Mouse (Mus musculus) stomach, embryonic 15.5 days (tissue): ENCODE measurements at regions not wholly inside any gene's neighbourhood (a gene's known extent, or its start where the extent isn't known, plus 50 kb on each side); places are given as distances from the start of the nearest gene placed in this dataset.

Source experiments
- ATAC-seq: fragments of 200-750 bp; cut with Nextera tagmentation; 2 replicates; pipeline ENCODE4 v1.8.0; 2017; ENCODE audit warnings: low read depth, moderate number of reproducible peaks, moderate TSS enrichment; ENCODE audit not compliant: insufficient read depth, low FRiP score
- H3K27ac ChIP-seq: fragments of 300-500 bp; sonication (generic); 2 replicates; pipeline ENCODE4 v1.5.1; 2015; ENCODE audit warnings: mild to moderate bottlenecking, inconsistent platforms
- H3K27me3 ChIP-seq: fragments of 300-500 bp; sonication (generic); replicated peaks from 2 replicates; pipeline ENCODE4 v1.6.1; 2015; ENCODE audit warnings: inconsistent platforms
- H3K36me3 ChIP-seq: fragments of 300-500 bp; sonication (generic); 2 replicates; pipeline ENCODE4 v1.6.1; 2015; ENCODE audit warnings: inconsistent platforms
- H3K4me1 ChIP-seq: fragments of 300-500 bp; sonication (generic); 2 replicates; pipeline ENCODE4 v1.6.1; 2015; ENCODE audit warnings: inconsistent platforms
- H3K4me2 ChIP-seq: fragments of 300-500 bp; sonication (generic); 2 replicates; pipeline ENCODE4 v1.6.1; 2015; ENCODE audit warnings: mild to moderate bottlenecking, inconsistent platforms
- H3K4me3 ChIP-seq: fragments of 300-500 bp; sonication (generic); replicated peaks from 2 replicates; pipeline ENCODE4 v1.5.1; 2015; ENCODE audit warnings: inconsistent platforms
- H3K9ac ChIP-seq: fragments of 300-500 bp; sonication (generic); 2 replicates; pipeline ENCODE4 v1.6.1; 2015; ENCODE audit warnings: inconsistent platforms
- H3K9me3 ChIP-seq: fragments of 300-500 bp; sonication (generic); 2 replicates; pipeline ENCODE4 v1.6.1; 2016; ENCODE audit warnings: inconsistent platforms
- WGBS: fragments of 180-500 bp; shearing (Covaris S2); methylation state at CpG from one replicate; pipeline ENCODE4 v1.1.7; 2015; 5-methylcytosine and 5-hydroxymethylcytosine counted together
- microRNA counts: library from miRNA; unstranded; fragments of <30 nt; microRNA quantifications from one replicate; lab custom pipeline; 2016
- microRNA-seq: library from miRNA; unstranded; fragments of <30 nt; microRNA quantifications from one replicate; pipeline ENCODE4, GENCODE M21; 2016

- no peak overlapping the region for H3K9ac ChIP-seq
- H3K9me3 ChIP-seq = no peaks in the 10 kb centered on the region
- H3K27me3 ChIP-seq = no peaks in the 10 kb centered on the region; the same call in 1 of the 2 replicates
- no peak overlapping the region for H3K4me3 ChIP-seq
- H3K4me1 ChIP-seq = no peaks in the 10 kb centered on the region
- no peak for ATAC-seq
- H3K36me3 ChIP-seq = no peaks in the 10 kb centered on the region
- no peak overlapping the region for H3K27ac ChIP-seq
- H3K4me2 ChIP-seq = no peak overlapping the region
- 0% methylated on average over 1 of the region's 1 CpGs for WGBS
Measured at GRCm38 (mm10) chr1:193440512-193440911, 70.4 kb upstream of the Camk1g start.

GRCm38 (mm10) chr1:193434281-193434680 is 64.2 kb upstream of the Camk1g start:
- no peaks in the 10 kb centered on the region; the same call in 1 of the 2 replicates for H3K27me3 ChIP-seq
- no peak overlapping the region for H3K9ac ChIP-seq
- no peaks in the 10 kb centered on the region for H3K9me3 ChIP-seq
- no peaks in the 10 kb centered on the region for H3K36me3 ChIP-seq
- ATAC-seq = no peak
- H3K4me2 ChIP-seq = no peak overlapping the region
- no peaks in the 10 kb centered on the region for H3K4me1 ChIP-seq
- no peak overlapping the region for H3K27ac ChIP-seq
- H3K4me3 ChIP-seq = no peak overlapping the region
- 78% methylated on average over 4 of the region's 4 CpGs for WGBS

GRCm38 (mm10) chr1:193433493-193434021 is 63.5 kb upstream of the Camk1g start:
- no peak for ATAC-seq
- no peaks in the 10 kb centered on the region for H3K27me3 ChIP-seq
- H3K36me3 ChIP-seq = no peaks in the 10 kb centered on the region
- WGBS = 38% methylated on average over 7 of the region's 7 CpGs
- no peak overlapping the region for H3K4me3 ChIP-seq
- no peak overlapping the region for H3K27ac ChIP-seq
- no peaks in the 10 kb centered on the region for H3K4me1 ChIP-seq
- no peak overlapping the region for H3K4me2 ChIP-seq
- H3K9me3 ChIP-seq = no peaks in the 10 kb centered on the region
- no peak overlapping the region for H3K9ac ChIP-seq

GRCm38 (mm10) chr1:193430231-193430630 is 60.1 kb upstream of the Camk1g start:
- Histone ChIP-seq H3K36me3 (no peaks in the 10 kb centered on the region), H3K9ac (no peak overlapping the region), H3K4me3 (no peak overlapping the region), H3K27ac (no peak overlapping the region), H3K27me3 (no peaks in the 10 kb centered on the region), H3K4me2 (no peak overlapping the region), H3K4me1 (no peaks in the 10 kb centered on the region), H3K9me3 (no peaks in the 10 kb centered on the region)
- WGBS = 61% methylated on average over 8 of the region's 8 CpGs
- no peak for ATAC-seq

- no peak overlapping the region for H3K9ac ChIP-seq
- H3K27me3 ChIP-seq = no peaks in the 10 kb centered on the region
- H3K9me3 ChIP-seq = no peaks in the 10 kb centered on the region
- H3K4me2 ChIP-seq = 0 out of 2 replicates have a peak overlapping the region, but pooled peaks have one; percentile 19
- peak overlapping the region; percentile 87 for H3K27ac ChIP-seq
- H3K36me3 ChIP-seq = no peaks in the 10 kb centered on the region
- peak; percentile 82 for ATAC-seq
- H3K4me3 ChIP-seq = no peak overlapping the region
- peaks cover 8% of the 10 kb centered on the region for H3K4me1 ChIP-seq
- 41% methylated on average over 8 of the region's 8 CpGs for WGBS
Measured at GRCm38 (mm10) chr1:193423653-193424075, 53.6 kb upstream of the Camk1g start.

GRCm38 (mm10) chr1:193422886-193423285 is 52.8 kb upstream of the Camk1g start:
- no peak overlapping the region for H3K4me3 ChIP-seq
- peak overlapping the region; percentile 87 for H3K27ac ChIP-seq
- no peaks in the 10 kb centered on the region for H3K36me3 ChIP-seq
- H3K9me3 ChIP-seq = no peaks in the 10 kb centered on the region
- 55% methylated on average over 1 of the region's 1 CpGs for WGBS
- no peaks in the 10 kb centered on the region for H3K27me3 ChIP-seq
- ATAC-seq = peak; percentile 70
- H3K4me2 ChIP-seq = no peak overlapping the region
- no peak overlapping the region for H3K9ac ChIP-seq
- peaks cover 14% of the 10 kb centered on the region for H3K4me1 ChIP-seq

- Histone ChIP-seq H3K27ac (no peak overlapping the region), H3K4me1 (peaks cover 14% of the 10 kb centered on the region), H3K4me2 (no peak overlapping the region), H3K4me3 (no peak overlapping the region), H3K9me3 (no peaks in the 10 kb centered on the region), H3K27me3 (no peaks in the 10 kb centered on the region), H3K36me3 (no peaks in the 10 kb centered on the region), H3K9ac (no peak overlapping the region)
- WGBS = 97% methylated on average over 1 of the region's 1 CpGs
- ATAC-seq = no peak
Measured at GRCm38 (mm10) chr1:193421820-193422219, 51.7 kb upstream of the Camk1g start.

- ATAC-seq = no peak
- Histone ChIP-seq H3K9ac (no peak overlapping the region), H3K4me2 (no peak overlapping the region), H3K36me3 (no peaks in the 10 kb centered on the region), H3K27ac (no peak overlapping the region), H3K4me1 (peaks cover 14% of the 10 kb centered on the region), H3K27me3 (no peaks in the 10 kb centered on the region), H3K9me3 (no peaks in the 10 kb centered on the region), H3K4me3 (no peak overlapping the region)
Measured at GRCm38 (mm10) chr1:193421414-193421813, 51.3 kb upstream of the Camk1g start.

MicroRNAs in the stretch of these regions (microRNA counts, 519-probe panel; counts per million panel counts)
- 4,475 counts per million, percentile 98 among the panel's probes with 10 or more counts for microRNA mmu-miR-205 (lab: Ali Mortazavi, UCI)

Small RNAs in the stretch of these regions (microRNA-seq; reads per million reads assigned to microRNA genes)
- 7,444 reads per million, percentile 92 among the genes with 10 or more reads in this experiment for gene Mir205
